Comparison of ENCODE assay signal across 9 mouse cellular contexts in genomic region chr13:94868478-94868950, GRCm38 (mm10). TPM values are rescaled to one million over a fixed set of nuclear protein-coding genes. Genes with fewer than 3 reads are reported as not detected.
DNase-seq lines count a peak whose midpoint lies in the region; ATAC-seq and TF ChIP-seq lines count a peak whose summit lies in the region.
"Had no signal": no experiment of that assay in that cellular context is flagged by ENCODE, and none has a peak within 500 bp of the region (broad histone marks: within the 10 kb centered on the region; RNA-seq: fewer than 3 reads in every experiment).

No protein-coding gene starts in this region.

- ATAC-seq in kidney, embryonic 15.5 days (replicated peaks; ENCODE audit: low FRiP score), result peak; percentile 81
- peak; percentile 80 for ATAC-seq in forebrain, embryonic 15.5 days (replicated peaks)
- peak; percentile 85 for ATAC-seq in hindbrain, postnatal 0 days
- peak; percentile 72 for ATAC-seq in lung, embryonic 14.5 days (ENCODE audit: insufficient read depth)
- ATAC-seq in neural tube, embryonic 15.5 days (ENCODE audit: low FRiP score), result peak; percentile 57; the same call in 1 of the 2 replicates

- H3K9ac ChIP-seq in kidney, embryonic 15.5 days, result peak overlapping the region; percentile 26; the same call in 1 of the 2 replicates
- no peak overlapping the region for H3K9ac ChIP-seq in forebrain, embryonic 15.5 days (replicated peaks)
- H3K9ac ChIP-seq in hindbrain, postnatal 0 days (replicated peaks; ENCODE audit: low read length), result no peak overlapping the region
- peak overlapping the region; percentile 13 for H3K9ac ChIP-seq in lung, embryonic 14.5 days
- H3K9ac ChIP-seq in neural tube, embryonic 15.5 days (replicated peaks), result no peak overlapping the region

- H3K4me2 ChIP-seq in kidney, embryonic 15.5 days, result peak overlapping the region; percentile 66
- peak overlapping the region; percentile 44 for H3K4me2 ChIP-seq in forebrain, embryonic 15.5 days (replicated peaks)
- peak overlapping the region; percentile 53 for H3K4me2 ChIP-seq in hindbrain, postnatal 0 days (ENCODE audit: low read depth, low read length)
- H3K4me2 ChIP-seq in lung, embryonic 14.5 days, result peak overlapping the region; percentile 61
- H3K4me2 ChIP-seq in neural tube, embryonic 15.5 days, result peak overlapping the region; percentile 57

- peaks cover 21% of the 10 kb centered on the region for H3K4me1 ChIP-seq in kidney, embryonic 15.5 days
- H3K4me1 ChIP-seq in forebrain, embryonic 15.5 days, result peaks cover 10% of the 10 kb centered on the region
- no peaks in the 10 kb centered on the region for H3K4me1 ChIP-seq in hindbrain, postnatal 0 days (ENCODE audit: insufficient read depth, low read length)
- H3K4me1 ChIP-seq in lung, embryonic 14.5 days (ENCODE audit: insufficient read depth), result no peaks in the 10 kb centered on the region
- H3K4me1 ChIP-seq in neural tube, embryonic 15.5 days, result peaks cover 13% of the 10 kb centered on the region

- no peak overlapping the region for H3K27ac ChIP-seq in kidney, embryonic 15.5 days
- H3K27ac ChIP-seq in forebrain, embryonic 15.5 days (replicated peaks), result no peak overlapping the region
- no peak overlapping the region for H3K27ac ChIP-seq in hindbrain, postnatal 0 days
- H3K27ac ChIP-seq in lung, embryonic 14.5 days (ENCODE audit: low read depth), result no peak overlapping the region
- H3K27ac ChIP-seq in neural tube, embryonic 15.5 days (replicated peaks), result no peak overlapping the region

- H3K9me3 ChIP-seq in kidney, embryonic 15.5 days (replicated peaks), result no peaks in the 10 kb centered on the region
- H3K9me3 ChIP-seq in forebrain, embryonic 15.5 days, result no peaks in the 10 kb centered on the region
- no peaks in the 10 kb centered on the region for H3K9me3 ChIP-seq in hindbrain, postnatal 0 days (ENCODE audit: low read length)
- H3K9me3 ChIP-seq in lung, embryonic 14.5 days (ENCODE audit: low read depth, low read length), result no peaks in the 10 kb centered on the region
- no peaks in the 10 kb centered on the region for H3K9me3 ChIP-seq in neural tube, embryonic 15.5 days (replicated peaks)

- under 1% methylated on average over 35 of the region's 35 CpGs for WGBS in kidney, embryonic 15.5 days
- 0% methylated on average over 35 of the region's 35 CpGs for WGBS in forebrain, embryonic 15.5 days
- WGBS in hindbrain, postnatal 0 days, result 2% methylated on average over 29 of the region's 35 CpGs
- WGBS in lung, embryonic 14.5 days, result under 1% methylated on average over 35 of the region's 35 CpGs
- under 1% methylated on average over 35 of the region's 35 CpGs for WGBS in neural tube, embryonic 15.5 days

- H3K27me3 ChIP-seq in kidney, embryonic 15.5 days, result peaks cover 95% of the 10 kb centered on the region
- peaks cover 92% of the 10 kb centered on the region for H3K27me3 ChIP-seq in forebrain, embryonic 15.5 days
- peaks cover 71% of the 10 kb centered on the region for H3K27me3 ChIP-seq in hindbrain, postnatal 0 days (ENCODE audit: insufficient read depth, low read length)
- H3K27me3 ChIP-seq in lung, embryonic 14.5 days (ENCODE audit: insufficient read depth, low read length), result peaks cover 77% of the 10 kb centered on the region
- peaks cover 87% of the 10 kb centered on the region for H3K27me3 ChIP-seq in neural tube, embryonic 15.5 days (replicated peaks)

- no peaks in the 10 kb centered on the region for H3K36me3 ChIP-seq in kidney, embryonic 15.5 days
- no peaks in the 10 kb centered on the region for H3K36me3 ChIP-seq in forebrain, embryonic 15.5 days
- H3K36me3 ChIP-seq in hindbrain, postnatal 0 days (ENCODE audit: insufficient read depth, low read length), result no peaks in the 10 kb centered on the region
- H3K36me3 ChIP-seq in lung, embryonic 14.5 days (ENCODE audit: insufficient read depth), result no peaks in the 10 kb centered on the region
- no peaks in the 10 kb centered on the region for H3K36me3 ChIP-seq in neural tube, embryonic 15.5 days

- peak; percentile 18; the same call in 1 of the 2 replicates for TF ChIP-seq CTCF in hindbrain, postnatal 0 days (IDR thresholded peaks at IDR 0.05; ENCODE audit: low read depth)
- 0 out of 2 replicates have a peak, but pooled peaks have one; percentile 20 for TF ChIP-seq CTCF in lung, embryonic 14.5 days (IDR thresholded peaks at IDR 0.05; ENCODE audit: low read depth)

- peak overlapping the region; percentile 40 for H3K4me3 ChIP-seq in kidney, embryonic 15.5 days (replicated peaks)
- peak overlapping the region; percentile 15 for H3K4me3 ChIP-seq in forebrain, embryonic 15.5 days
- H3K4me3 ChIP-seq in hindbrain, postnatal 0 days (ENCODE audit: low read length), result peak overlapping the region; percentile 21
- peak overlapping the region; percentile 26 for H3K4me3 ChIP-seq in lung, embryonic 14.5 days (ENCODE audit: low read depth, low read length)
- H3K4me3 ChIP-seq in neural tube, embryonic 15.5 days (replicated peaks), result peak overlapping the region; percentile 28

- DNase-seq in kidney, adult 18-20 months, result no peak
- DNase-seq in adrenal gland, adult 18-20 months (ENCODE audit: low spot score in 2 of 2), result peak; percentile 41 to 53
- peak; percentile 69 for DNase-seq in hindbrain, postnatal 0 days (ENCODE audit: low spot score)
- peak; percentile 56 for DNase-seq in lung, embryonic 14.5 days
- DNase-seq in adipocyte (ENCODE audit: low spot score), result no peak

RNA-seq across cellular contexts. Expression of gene Otp, which starts 6.9 kb away (rescaled TPM):
- not detected in 2 replicates for polyA plus RNA-seq in kidney, embryonic 15.5 days (2015; fragmentation: Nextera tagmentation; extraction: Ambion mirVana)
- not detected for total RNA-seq in adrenal gland, adult 18-20 months (2021)
- polyA plus RNA-seq in forebrain, embryonic 15.5 days (2015; fragmentation: Nextera tagmentation; extraction: Ambion mirVana), result 1.4 and 3.6 TPM in 2 replicates
- 4.3 and 4.7 TPM in 2 replicates for total RNA-seq in hindbrain, postnatal 0 days (2014; rRNA removed)
- polyA plus RNA-seq in hindbrain, postnatal 0 days (2015; fragmentation: Nextera tagmentation; extraction: Ambion mirVana), result 4.2 and 4.9 TPM in 2 replicates
- not detected in 2 replicates for polyA plus RNA-seq in lung, embryonic 14.5 days (2014; fragmentation: Nextera tagmentation; extraction: Ambion mirVana)
- polyA plus RNA-seq in neural tube, embryonic 15.5 days (2015; fragmentation: Nextera tagmentation; extraction: Ambion mirVana), result 6.9 and 7.0 TPM in 2 replicates
- total RNA-seq: adrenal gland, postnatal 4 days had no signal

Comparison
In these comparisons a context has a peak if more than half of its experiments do, and no peak if none do; other contexts are left out.
1. H3K9ac ChIP-seq: peak in kidney, embryonic 15.5 days (single experiment) and lung, embryonic 14.5 days (single experiment); none in forebrain, embryonic 15.5 days (single experiment), hindbrain, postnatal 0 days (single experiment) and neural tube, embryonic 15.5 days (single experiment).
2. DNase-seq: peak in adrenal gland, adult 18-20 months (2 of 2), hindbrain, postnatal 0 days (single experiment) and lung, embryonic 14.5 days (single experiment); none in kidney, adult 18-20 months (single experiment) and adipocyte (single experiment).
3. Peak in every context shown above with its lines, with median percentiles within 50 percentile points of each other: ATAC-seq, H3K4me2 ChIP-seq and H3K4me3 ChIP-seq.